ENCODE assay signal across 8 mouse cellular contexts in the genomic region with DNA sequence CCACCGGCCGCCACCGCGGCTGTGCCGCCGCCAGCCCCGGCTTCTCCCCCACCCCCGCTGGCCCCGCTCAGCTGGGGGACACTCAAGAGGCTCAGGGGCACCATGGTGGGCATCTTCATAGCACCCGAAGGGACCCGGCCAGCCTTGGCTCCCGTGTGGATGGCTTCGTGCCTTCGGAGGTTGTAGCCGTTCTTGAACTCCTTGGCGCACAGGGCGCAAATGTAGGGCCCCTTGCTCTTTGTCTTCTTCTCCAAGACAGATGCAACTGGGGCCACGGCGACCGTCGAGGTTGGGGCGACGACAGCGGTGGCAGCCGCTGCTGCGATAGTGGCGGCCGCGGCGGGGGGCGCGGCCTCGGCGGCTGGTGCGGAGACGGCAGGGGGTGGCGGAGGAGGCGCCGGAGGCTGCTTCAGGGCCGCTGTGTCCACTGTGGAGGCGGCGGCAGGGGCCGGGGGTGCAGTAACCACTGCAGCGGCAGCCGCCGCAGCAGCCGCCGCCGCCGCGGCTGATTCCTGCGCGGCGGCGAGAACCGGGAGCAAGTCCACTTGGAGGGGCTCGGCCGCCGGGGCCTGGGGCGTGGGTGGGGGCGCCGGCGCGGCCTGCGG. TPM values are rescaled to one million over a fixed set of nuclear protein-coding genes. Genes with fewer than 3 reads are reported as not detected.
A peak's percentile ranks its signal among the peaks of the same experiment; 100 is the strongest.
DNase-seq lines count a peak whose midpoint lies in the region; ATAC-seq and TF ChIP-seq lines count a peak whose summit lies in the region.

No protein-coding gene starts in this region.

- DNase-seq in cerebellum, adult 2 months, result peak in 1 of 2 experiments; percentile 66
- DNase-seq in cerebellum, adult 11 months, result no peak
- peak; percentile 43 for DNase-seq in urinary bladder, postnatal 14 days (ENCODE audit: low spot score)
- no peak for DNase-seq in urinary bladder, postnatal 25 days (ENCODE audit: low spot score)
- DNase-seq in limb, embryonic 10.5 days (ENCODE audit: low spot score), result no peak

- peaks cover 25% of the 10 kb centered on the region; the same call in 1 of the 2 replicates for H3K4me1 ChIP-seq in cerebellum, adult 2 months (ENCODE audit: control insufficient read depth, insufficient read depth, low read length)
- H3K4me1 ChIP-seq in heart, embryonic 16.5 days (ENCODE audit: control insufficient read depth, insufficient read depth, low read length), result peaks cover 46% of the 10 kb centered on the region
- peaks cover 56% of the 10 kb centered on the region for H3K4me1 ChIP-seq in limb, embryonic 10.5 days
- H3K4me1 ChIP-seq in midbrain, embryonic 15.5 days, result peaks cover 55% of the 10 kb centered on the region

- H3K9me3 ChIP-seq in heart, embryonic 16.5 days (replicated peaks; ENCODE audit: control insufficient read depth, low read length), result no peaks in the 10 kb centered on the region
- H3K9me3 ChIP-seq in limb, embryonic 10.5 days (replicated peaks), result no peaks in the 10 kb centered on the region
- no peaks in the 10 kb centered on the region for H3K9me3 ChIP-seq in midbrain, embryonic 15.5 days

- under 1% methylated on average over 54 of the region's 65 CpGs for WGBS in cerebellum, adult 2 months
- under 1% methylated on average over 58 of the region's 65 CpGs for WGBS in heart, embryonic 16.5 days
- under 1% methylated on average over 65 of the region's 65 CpGs for WGBS in limb, embryonic 10.5 days
- 1% methylated on average over 52 of the region's 65 CpGs for WGBS in midbrain, embryonic 15.5 days

- TF ChIP-seq POLR2A in cerebellum, adult 2 months (IDR thresholded peaks at IDR 0.05; ENCODE audit: borderline replicate concordance, insufficient read depth, low read length), result no peak

- H3K27me3 ChIP-seq in cerebellum, adult 2 months (ENCODE audit: control insufficient read depth, insufficient read depth, low read length), result no peaks in the 10 kb centered on the region
- H3K27me3 ChIP-seq in heart, embryonic 16.5 days (ENCODE audit: control insufficient read depth, insufficient read depth, low read length), result no peaks in the 10 kb centered on the region
- no peaks in the 10 kb centered on the region for H3K27me3 ChIP-seq in limb, embryonic 10.5 days (ENCODE audit: low read depth, poor library complexity, severe bottlenecking)
- H3K27me3 ChIP-seq in midbrain, embryonic 15.5 days (replicated peaks), result no peaks in the 10 kb centered on the region

- peak overlapping the region; percentile 98 for H3K27ac ChIP-seq in cerebellum, adult 2 months (ENCODE audit: insufficient read depth, low read length)
- peak overlapping the region; percentile 100 for H3K27ac ChIP-seq in heart, embryonic 16.5 days (ENCODE audit: low read length)
- H3K27ac ChIP-seq in limb, embryonic 10.5 days, result peak overlapping the region; percentile 99
- peak overlapping the region; percentile 99 for H3K27ac ChIP-seq in midbrain, embryonic 15.5 days

- H3K9ac ChIP-seq in heart, embryonic 16.5 days (ENCODE audit: low read length), result peak overlapping the region; percentile 99
- H3K9ac ChIP-seq in midbrain, embryonic 15.5 days, result peak overlapping the region; percentile 95

- ATAC-seq in heart, embryonic 16.5 days (replicated peaks; ENCODE audit: extremely low read depth, insufficient read depth, low FRiP score), result no peak
- no peak for ATAC-seq in midbrain, embryonic 15.5 days (replicated peaks)
- ATAC-seq in megakaryocyte-erythroid progenitor cell, adult 5-6 weeks (replicated peaks; ENCODE audit: low FRiP score, low TSS enrichment, poor library complexity, severe bottlenecking), result no peak

- peak overlapping the region; percentile 86 for H3K4me3 ChIP-seq in cerebellum, adult 2 months (replicated peaks; ENCODE audit: insufficient read depth, low read depth, low read length)
- peak overlapping the region; percentile 94 for H3K4me3 ChIP-seq in heart, embryonic 16.5 days (ENCODE audit: low read length)
- H3K4me3 ChIP-seq in limb, embryonic 10.5 days, result peak overlapping the region; percentile 83
- peak overlapping the region; percentile 81 for H3K4me3 ChIP-seq in midbrain, embryonic 15.5 days

- peaks cover 30% of the 10 kb centered on the region for H3K36me3 ChIP-seq in heart, embryonic 16.5 days (ENCODE audit: control insufficient read depth, insufficient read depth)
- peaks cover 78% of the 10 kb centered on the region for H3K36me3 ChIP-seq in limb, embryonic 10.5 days
- H3K36me3 ChIP-seq in midbrain, embryonic 15.5 days (replicated peaks), result peaks cover 6% of the 10 kb centered on the region

- no peak for TF ChIP-seq CTCF in cerebellum, adult 2 months (IDR thresholded peaks at IDR 0.05; ENCODE audit: borderline replicate concordance, insufficient read depth, low read depth, low read length)

- peak overlapping the region; percentile 92 for H3K4me2 ChIP-seq in heart, embryonic 16.5 days (ENCODE audit: low read depth, low read length)
- H3K4me2 ChIP-seq in midbrain, embryonic 15.5 days, result peak overlapping the region; percentile 87

RNA-seq across cellular contexts. Expression of a gene that starts 1.2 kb away (rescaled TPM):
- polyA plus RNA-seq in cerebellum, adult 2 months (2012; rRNA removed), result 198 and 213 TPM in 2 replicates
- 31.5 and 34.1 TPM in 2 replicates for polyA plus RNA-seq in heart, embryonic 16.5 days (2015; fragmentation: Nextera tagmentation; extraction: Ambion mirVana)
- 86.0 and 88.1 TPM in 2 replicates for polyA plus RNA-seq in limb, embryonic 10.5 days (2016; fragmentation: Nextera tagmentation; extraction: Ambion mirVana)
- 78.0 and 89.8 TPM in 2 replicates for polyA plus RNA-seq in midbrain, embryonic 15.5 days (2015; fragmentation: Nextera tagmentation; extraction: Ambion mirVana)
- total RNA-seq in megakaryocyte-erythroid progenitor cell, adult 5-6 weeks (2014; fragmentation: Nextera tagmentation), result 256 and 270 TPM in 2 replicates
- total RNA-seq in megakaryocyte-erythroid progenitor cell, adult 5-6 weeks (2017), result 54.2 and 70.0 TPM in 2 replicates

RNA-seq across cellular contexts. Expression of a gene that starts 4.6 kb away (rescaled TPM):
- polyA plus RNA-seq in cerebellum, adult 2 months (2012; rRNA removed), result 600 and 672 TPM in 2 replicates
- 1.6 and 2.4 TPM in 2 replicates for polyA plus RNA-seq in heart, embryonic 16.5 days (2015; fragmentation: Nextera tagmentation; extraction: Ambion mirVana)
- 2.9 and 4.4 TPM in 2 replicates for polyA plus RNA-seq in limb, embryonic 10.5 days (2016; fragmentation: Nextera tagmentation; extraction: Ambion mirVana)
- polyA plus RNA-seq in midbrain, embryonic 15.5 days (2015; fragmentation: Nextera tagmentation; extraction: Ambion mirVana), result 40.7 and 42.3 TPM in 2 replicates
- total RNA-seq in megakaryocyte-erythroid progenitor cell, adult 5-6 weeks (2014; fragmentation: Nextera tagmentation), result 0.74 and 2.0 TPM in 2 replicates
- 0.80 and 2.3 TPM in 2 replicates for total RNA-seq in megakaryocyte-erythroid progenitor cell, adult 5-6 weeks (2017)

RNA-seq across cellular contexts. Expression of a gene that starts 4.8 kb away (rescaled TPM):
- 362 and 365 TPM in 2 replicates for polyA plus RNA-seq in cerebellum, adult 2 months (2012; rRNA removed)
- 15.4 and 38.5 TPM in 2 replicates for polyA plus RNA-seq in heart, embryonic 16.5 days (2015; fragmentation: Nextera tagmentation; extraction: Ambion mirVana)
- 30.8 and 44.7 TPM in 2 replicates for polyA plus RNA-seq in limb, embryonic 10.5 days (2016; fragmentation: Nextera tagmentation; extraction: Ambion mirVana)
- polyA plus RNA-seq in midbrain, embryonic 15.5 days (2015; fragmentation: Nextera tagmentation; extraction: Ambion mirVana), result 44.9 and 52.6 TPM in 2 replicates
- 0.47 and 3.3 TPM in 2 replicates for total RNA-seq in megakaryocyte-erythroid progenitor cell, adult 5-6 weeks (2014; fragmentation: Nextera tagmentation)
- 22.6 TPM in 1 of 2 replicates, not detected in the other for total RNA-seq in megakaryocyte-erythroid progenitor cell, adult 5-6 weeks (2017)

RNA-seq across cellular contexts. Expression of a gene that starts 8.5 kb away (rescaled TPM):
- polyA plus RNA-seq in cerebellum, adult 2 months (2012; rRNA removed), result 91.6 and 105 TPM in 2 replicates
- 61.0 and 78.5 TPM in 2 replicates for polyA plus RNA-seq in heart, embryonic 16.5 days (2015; fragmentation: Nextera tagmentation; extraction: Ambion mirVana)
- polyA plus RNA-seq in limb, embryonic 10.5 days (2016; fragmentation: Nextera tagmentation; extraction: Ambion mirVana), result 88.5 and 95.0 TPM in 2 replicates
- 46.9 and 73.4 TPM in 2 replicates for polyA plus RNA-seq in midbrain, embryonic 15.5 days (2015; fragmentation: Nextera tagmentation; extraction: Ambion mirVana)
- total RNA-seq in megakaryocyte-erythroid progenitor cell, adult 5-6 weeks (2014; fragmentation: Nextera tagmentation), result 62.5 and 66.9 TPM in 2 replicates
- 24.5 TPM in 1 of 2 replicates, not detected in the other for total RNA-seq in megakaryocyte-erythroid progenitor cell, adult 5-6 weeks (2017)

RNA-seq across cellular contexts. Expression of a gene that starts 9.4 kb away (rescaled TPM):
- polyA plus RNA-seq in cerebellum, adult 2 months (2012; rRNA removed), result 2.8 and 5.2 TPM in 2 replicates
- 0.75 TPM in 1 of 2 replicates, not detected in the other for polyA plus RNA-seq in heart, embryonic 16.5 days (2015; fragmentation: Nextera tagmentation; extraction: Ambion mirVana)
- 0.90 TPM in 1 of 2 replicates, not detected in the other for polyA plus RNA-seq in limb, embryonic 10.5 days (2016; fragmentation: Nextera tagmentation; extraction: Ambion mirVana)
- polyA plus RNA-seq in midbrain, embryonic 15.5 days (2015; fragmentation: Nextera tagmentation; extraction: Ambion mirVana), result 1.0 TPM in 1 of 2 replicates, not detected in the other
- total RNA-seq in megakaryocyte-erythroid progenitor cell, adult 5-6 weeks (2014; fragmentation: Nextera tagmentation), result 0.66 TPM in 1 of 2 replicates, not detected in the other
- total RNA-seq in megakaryocyte-erythroid progenitor cell, adult 5-6 weeks (2017), result 4.5 and 8.7 TPM in 2 replicates

Comparison
In these comparisons a context has a peak if more than half of its experiments do, and no peak if none do; other contexts are left out.
1. RNA of a gene that starts 4.6 kb away (polyA plus RNA-seq): 600 to 672 TPM in cerebellum, adult 2 months; 40.7 to 42.3 TPM in midbrain, embryonic 15.5 days, 2.9 to 4.4 TPM in limb, embryonic 10.5 days and 1.6 to 2.4 TPM in heart, embryonic 16.5 days; every median in the first group is over 10 times any median in the second.
2. Peak in every context shown above with its lines, with median percentiles within 50 percentile points of each other: H3K27ac ChIP-seq and H3K4me3 ChIP-seq.